Mouse (Mus musculus) kidney, embryonic 14.5 days (tissue): ENCODE measurements at regions not wholly inside any gene's neighbourhood (a gene's known extent, or its start where the extent isn't known, plus 50 kb on each side); places are given as distances from the start of the nearest gene placed in this dataset.

Source experiments
- ATAC-seq: fragments of 200-750 bp; cut with Nextera tagmentation; 2 replicates; pipeline ENCODE4 v1.8.0; 2017; ENCODE audit warnings: moderate number of reproducible peaks, mild to moderate bottlenecking, moderate TSS enrichment, moderate library complexity; ENCODE audit not compliant: low FRiP score, low TSS enrichment
- H3K27ac ChIP-seq: fragments of 300-500 bp; sonication (generic); 2 replicates; pipeline ENCODE4 v1.5.1; 2014; ENCODE audit warnings: low read depth, mild to moderate bottlenecking, low read length, moderate library complexity, mixed read lengths
- H3K27me3 ChIP-seq: fragments of 300-500 bp; sonication (generic); 2 replicates; pipeline ENCODE4 v1.6.1; 2014; ENCODE audit warnings: mild to moderate bottlenecking, low read length; ENCODE audit not compliant: control insufficient read depth, insufficient read depth
- H3K36me3 ChIP-seq: fragments of 300-500 bp; sonication (generic); 2 replicates; pipeline ENCODE4 v1.6.1; 2014; ENCODE audit warnings: low read length, mixed read lengths; ENCODE audit not compliant: control insufficient read depth, insufficient read depth
- H3K4me1 ChIP-seq: fragments of 300-500 bp; sonication (generic); 2 replicates; pipeline ENCODE4 v1.6.1; 2014; ENCODE audit warnings: low read length, mixed read lengths; ENCODE audit not compliant: control insufficient read depth, insufficient read depth
- H3K4me2 ChIP-seq: fragments of 300-500 bp; sonication (generic); replicated peaks from 2 replicates; pipeline ENCODE4 v1.6.1; 2014; ENCODE audit warnings: low read depth, mild to moderate bottlenecking, low read length
- H3K4me3 ChIP-seq: fragments of 300-500 bp; sonication (generic); 2 replicates; pipeline ENCODE4 v1.5.1; 2014; ENCODE audit warnings: mild to moderate bottlenecking, low read length
- H3K9ac ChIP-seq: fragments of 300-500 bp; sonication (generic); 2 replicates; pipeline ENCODE4 v1.6.1; 2014; ENCODE audit warnings: low read depth, mild to moderate bottlenecking, low read length, moderate library complexity
- H3K9me3 ChIP-seq: fragments of 300-500 bp; sonication (generic); 2 replicates; pipeline ENCODE4 v1.6.1; 2016; ENCODE audit warnings: low read length; ENCODE audit not compliant: control insufficient read depth
- WGBS: fragments of 180-500 bp; shearing (Covaris S2); extraction: QIAGEN DNeasy Blood & Tissue Kit; methylation state at CpG from one replicate; pipeline ENCODE4 v1.1.7; 2014; 5-methylcytosine and 5-hydroxymethylcytosine counted together

GRCm38 (mm10) chr16:73473502-73473901, 938.1 kb downstream of the Robo2 start:
- ATAC-seq, result no peak
- H3K4me1 ChIP-seq, result no peaks in the 10 kb centered on the region
- H3K4me3 ChIP-seq, result no peak overlapping the region
- no peaks in the 10 kb centered on the region for H3K27me3 ChIP-seq
- no peak overlapping the region for H3K27ac ChIP-seq
- H3K4me2 ChIP-seq, result no peak overlapping the region
- H3K9me3 ChIP-seq, result no peaks in the 10 kb centered on the region
- 83% methylated on average over 2 of the region's 2 CpGs for whole genome bisulfite sequencing
- H3K9ac ChIP-seq, result no peak overlapping the region
- no peaks in the 10 kb centered on the region for H3K36me3 ChIP-seq

DNA sequence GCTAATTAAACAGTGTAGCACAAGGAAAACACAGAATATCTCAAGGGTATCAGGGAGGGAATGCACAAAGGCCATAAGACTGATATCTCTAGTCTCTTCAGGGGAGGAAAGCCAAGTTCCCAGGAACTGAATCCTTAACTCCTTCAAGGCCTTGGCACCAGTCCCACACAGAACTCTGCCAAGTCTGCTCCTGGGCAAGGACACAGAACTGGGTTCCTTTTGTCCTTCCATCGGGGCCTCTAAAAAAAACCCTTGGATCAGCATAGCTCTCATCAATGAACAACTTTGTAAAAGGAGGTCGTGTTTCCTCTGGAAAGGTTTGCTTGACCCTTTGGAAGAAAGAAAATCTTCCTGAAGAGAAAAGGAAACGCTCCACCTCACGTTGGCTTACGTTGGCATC, 940.1 kb downstream of the Robo2 start:
- H3K27me3 ChIP-seq, result no peaks in the 10 kb centered on the region
- H3K4me3 ChIP-seq, result no peak overlapping the region
- no peaks in the 10 kb centered on the region for H3K4me1 ChIP-seq
- no peak overlapping the region for H3K27ac ChIP-seq
- H3K4me2 ChIP-seq, result no peak overlapping the region
- no peaks in the 10 kb centered on the region for H3K9me3 ChIP-seq
- ATAC-seq, result no peak
- 68% methylated on average over 5 of the region's 5 CpGs for WGBS
- H3K9ac ChIP-seq, result no peak overlapping the region
- H3K36me3 ChIP-seq, result no peaks in the 10 kb centered on the region

DNA sequence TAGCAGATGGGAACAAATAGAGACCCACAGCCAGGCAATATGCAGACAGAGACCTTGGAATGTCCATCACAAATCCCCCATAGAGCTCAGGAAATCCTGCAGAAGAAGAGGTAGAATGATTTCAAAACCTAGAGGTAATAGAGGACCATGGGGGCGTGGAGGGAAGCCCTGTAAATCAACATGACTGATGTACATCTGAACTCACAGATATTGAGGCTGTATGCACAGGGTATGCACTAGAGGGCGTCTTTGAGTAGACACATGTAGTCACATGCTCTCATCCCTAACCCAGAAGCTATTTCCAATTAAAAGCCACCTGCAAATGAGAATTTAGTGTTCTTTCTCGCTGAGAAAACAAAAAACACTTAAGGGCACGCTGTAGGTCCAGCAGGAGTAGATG, 941.1 kb downstream of the Robo2 start:
- H3K4me2 ChIP-seq, result no peak overlapping the region
- no peak for ATAC-seq
- H3K27ac ChIP-seq, result no peak overlapping the region
- 60% methylated on average over 4 of the region's 4 CpGs for WGBS
- H3K9ac ChIP-seq, result no peak overlapping the region
- no peaks in the 10 kb centered on the region for H3K4me1 ChIP-seq
- no peak overlapping the region for H3K4me3 ChIP-seq
- H3K36me3 ChIP-seq, result no peaks in the 10 kb centered on the region
- no peaks in the 10 kb centered on the region for H3K9me3 ChIP-seq
- H3K27me3 ChIP-seq, result no peaks in the 10 kb centered on the region

DNA sequence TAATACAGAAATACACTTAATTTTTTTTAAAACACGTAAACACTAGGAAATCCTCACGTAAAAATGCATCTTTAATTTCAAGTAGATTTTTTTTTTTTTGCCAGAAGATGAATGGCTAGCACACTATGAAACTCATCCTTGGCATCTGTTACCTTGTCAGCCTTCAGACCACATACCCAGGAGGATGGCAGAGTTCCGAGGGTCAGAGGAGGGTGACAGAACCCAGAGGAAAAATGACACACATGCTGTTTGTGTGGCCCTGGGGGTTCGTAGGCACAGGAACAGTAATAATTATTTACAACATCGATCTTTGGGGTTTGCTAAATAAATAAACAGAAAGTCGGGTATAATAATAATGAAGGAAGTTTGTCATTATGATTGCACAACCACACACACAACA, 945.3 kb downstream of the Robo2 start:
- WGBS, result 62% methylated on average over 6 of the region's 6 CpGs
- Histone ChIP-seq H3K9ac (no peak overlapping the region), H3K27me3 (no peaks in the 10 kb centered on the region), H3K36me3 (no peaks in the 10 kb centered on the region), H3K9me3 (no peaks in the 10 kb centered on the region), H3K4me2 (no peak overlapping the region), H3K4me1 (no peaks in the 10 kb centered on the region), H3K4me3 (no peak overlapping the region), H3K27ac (no peak overlapping the region)
- no peak for ATAC-seq

DNA sequence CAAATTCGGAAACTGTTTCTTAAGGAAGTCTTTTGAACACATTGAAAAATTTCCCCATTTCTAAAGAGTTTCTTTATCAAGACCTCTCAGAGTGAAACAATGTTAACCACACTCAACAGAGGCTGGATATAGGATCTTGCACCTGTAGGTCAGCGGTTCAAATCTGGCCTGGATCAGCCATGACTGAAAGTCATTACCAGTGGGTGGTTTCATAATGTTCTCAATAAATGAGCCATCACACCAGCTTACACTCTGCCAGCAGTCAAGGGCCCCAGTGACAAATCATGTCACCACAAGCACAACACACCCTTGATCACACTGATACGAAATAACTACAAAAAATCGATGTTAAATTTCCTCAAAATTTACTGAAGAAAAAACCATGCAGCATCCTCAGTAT, 949.1 kb downstream of the Robo2 start:
- no peaks in the 10 kb centered on the region for H3K4me1 ChIP-seq
- H3K9ac ChIP-seq, result no peak overlapping the region
- H3K36me3 ChIP-seq, result no peaks in the 10 kb centered on the region
- no peaks in the 10 kb centered on the region for H3K9me3 ChIP-seq
- WGBS, result 92% methylated on average over 4 of the region's 4 CpGs
- H3K4me3 ChIP-seq, result no peak overlapping the region
- no peak overlapping the region for H3K27ac ChIP-seq
- no peak overlapping the region for H3K4me2 ChIP-seq
- ATAC-seq, result no peak
- no peaks in the 10 kb centered on the region for H3K27me3 ChIP-seq

DNA sequence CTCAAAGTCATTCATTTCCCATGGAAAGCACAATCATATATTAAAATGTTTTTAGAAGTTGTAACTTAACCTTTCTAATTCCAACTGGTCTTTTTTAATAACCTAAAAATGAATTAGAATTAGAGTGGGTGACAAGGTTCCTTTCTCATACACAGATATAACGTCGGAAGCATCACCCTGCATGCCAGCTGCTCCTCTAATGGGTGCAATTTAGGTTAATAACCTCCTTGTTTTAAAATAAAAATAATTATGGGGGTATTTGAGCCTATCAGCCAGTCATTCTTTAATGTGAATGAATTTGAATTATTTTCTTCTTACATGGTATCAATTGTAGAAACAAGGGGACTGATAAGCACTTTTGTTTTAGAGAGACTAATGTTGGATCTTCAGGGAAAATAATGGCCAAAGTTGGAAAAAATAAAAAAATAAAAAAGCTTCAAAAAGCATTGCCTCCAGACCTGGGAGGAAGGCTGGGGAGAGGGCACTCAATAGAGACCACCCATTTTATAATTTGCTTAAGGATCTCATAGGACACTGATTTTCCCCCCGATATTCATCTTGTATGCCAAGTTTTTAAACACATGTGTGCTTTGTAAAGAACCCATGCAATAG, 960.9 kb downstream of the Robo2 start:
- Histone ChIP-seq H3K9ac (no peak overlapping the region), H3K4me3 (no peak overlapping the region), H3K27ac (no peak overlapping the region), H3K9me3 (no peaks in the 10 kb centered on the region), H3K4me2 (no peak overlapping the region), H3K4me1 (no peaks in the 10 kb centered on the region), H3K36me3 (no peaks in the 10 kb centered on the region), H3K27me3 (no peaks in the 10 kb centered on the region)
- no peak for ATAC-seq
- WGBS, result 96% methylated on average over 3 of the region's 3 CpGs

GRCm38 (mm10) chr16:73449836-73450235, 961.8 kb downstream of the Robo2 start:
- ATAC-seq, result no peak
- H3K4me2 ChIP-seq, result no peak overlapping the region
- no peak overlapping the region for H3K27ac ChIP-seq

DNA sequence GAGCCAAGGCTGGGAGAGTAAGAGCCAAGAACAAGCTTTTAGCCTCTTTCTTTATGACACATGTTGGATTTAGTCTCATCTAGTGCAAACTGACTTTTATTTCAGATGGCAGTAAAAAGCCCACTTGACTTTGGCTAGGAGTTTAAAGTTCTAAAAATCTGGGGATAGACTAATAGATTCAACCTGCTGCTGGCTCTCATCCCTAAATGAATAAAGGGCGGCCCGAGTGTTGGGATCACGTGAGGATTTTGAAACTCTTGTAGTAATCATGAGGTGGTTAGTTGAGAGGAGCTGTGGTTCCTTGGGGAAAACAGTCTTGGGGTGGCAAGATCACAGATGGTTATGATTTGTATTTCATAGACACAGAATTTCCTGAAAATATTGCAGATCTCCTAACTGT, 975.9 kb downstream of the Robo2 start:
- no peaks in the 10 kb centered on the region for H3K27me3 ChIP-seq
- H3K9me3 ChIP-seq, result no peaks in the 10 kb centered on the region
- no peak for ATAC-seq
- no peak overlapping the region for H3K9ac ChIP-seq
- WGBS, result 88% methylated on average over 3 of the region's 3 CpGs
- no peaks in the 10 kb centered on the region for H3K4me1 ChIP-seq
- H3K27ac ChIP-seq, result no peak overlapping the region
- no peak overlapping the region for H3K4me2 ChIP-seq
- no peak overlapping the region for H3K4me3 ChIP-seq
- no peaks in the 10 kb centered on the region for H3K36me3 ChIP-seq

More at GRCm38 (mm10) chr16:73449836-73450235, 961.8 kb downstream of the Robo2 start:
- 89% methylated on average over 7 of the region's 7 CpGs for WGBS
- no peaks in the 10 kb centered on the region for H3K4me1 ChIP-seq
- H3K27me3 ChIP-seq, result no peaks in the 10 kb centered on the region
- H3K4me3 ChIP-seq, result no peak overlapping the region
- no peak overlapping the region for H3K9ac ChIP-seq
- H3K36me3 ChIP-seq, result no peaks in the 10 kb centered on the region
- H3K9me3 ChIP-seq, result no peaks in the 10 kb centered on the region

- Histone ChIP-seq H3K36me3 (no peaks in the 10 kb centered on the region), H3K4me2 (no peak overlapping the region), H3K4me3 (no peak overlapping the region), H3K27me3 (no peaks in the 10 kb centered on the region), H3K27ac (no peak overlapping the region), H3K4me1 (no peaks in the 10 kb centered on the region), H3K9me3 (peaks cover 3% of the 10 kb centered on the region; the same call in 1 of the 2 replicates), H3K9ac (no peak overlapping the region)
- 88% methylated on average over 5 of the region's 5 CpGs for WGBS
- no peak for ATAC-seq
Observed at GRCm38 (mm10) chr16:73424851-73425250, 986.8 kb downstream of the Robo2 start.
